Mouse (Mus musculus): ENCODE results near the gene Foxk2. TPM values are rescaled to one million over a fixed set of nuclear protein-coding genes. Genes with fewer than 3 reads are reported as not detected.
A peak's percentile ranks its signal among the peaks of the same experiment; 100 is the strongest.

The Foxk2 gene
- polyA plus RNA-seq, 1 experiment: 55.8 TPM

DNA sequence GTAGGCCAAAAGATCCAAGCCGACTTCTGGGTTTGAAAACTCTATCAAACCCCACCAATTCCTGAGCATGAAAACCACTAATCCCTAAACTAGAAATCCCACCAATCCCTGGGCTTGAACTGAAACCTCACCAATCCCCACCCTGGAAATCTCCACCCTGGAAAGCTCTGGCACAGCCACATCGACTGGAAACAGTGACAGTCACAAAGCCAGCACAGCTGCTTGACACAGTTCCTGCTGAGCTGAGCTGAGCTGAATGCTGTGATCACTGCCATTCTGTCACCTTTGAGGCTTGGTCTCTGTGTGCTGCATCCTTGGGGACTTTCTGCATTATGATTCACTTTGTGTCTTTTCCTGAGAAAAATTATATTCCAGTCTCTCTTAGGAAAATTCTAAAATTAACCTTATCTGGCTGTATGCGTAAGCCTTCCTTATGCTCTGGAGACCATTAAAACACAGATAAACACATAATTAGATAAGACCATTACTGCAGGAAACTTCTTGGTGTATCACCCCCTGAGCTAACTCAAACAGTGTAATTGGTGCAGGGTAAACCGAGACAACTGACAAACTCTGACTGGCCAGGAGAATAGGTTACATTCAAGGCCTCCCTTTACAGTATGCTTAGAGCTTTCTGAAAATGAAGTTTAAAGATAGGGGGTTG, 28.0 kb upstream of the Foxk2 start:
- no peak overlapping the region for H3K4me3 ChIP-seq (ENCODE audit: insufficient read depth, low read length)
- H3K4me1 ChIP-seq (ENCODE audit: control insufficient read depth, insufficient read depth, low read length): peaks cover 4% of the 10 kb centered on the region; the same call in 1 of the 2 replicates
- no peak overlapping the region for H3K27ac ChIP-seq (ENCODE audit: insufficient read depth, low read length)
- TF ChIP-seq POLR2A (IDR thresholded peaks at IDR 0.05; ENCODE audit: low read depth, low read length) (no peak), CTCF (IDR thresholded peaks at IDR 0.05; ENCODE audit: borderline replicate concordance, insufficient read depth, low read length) (no peak)

DNA sequence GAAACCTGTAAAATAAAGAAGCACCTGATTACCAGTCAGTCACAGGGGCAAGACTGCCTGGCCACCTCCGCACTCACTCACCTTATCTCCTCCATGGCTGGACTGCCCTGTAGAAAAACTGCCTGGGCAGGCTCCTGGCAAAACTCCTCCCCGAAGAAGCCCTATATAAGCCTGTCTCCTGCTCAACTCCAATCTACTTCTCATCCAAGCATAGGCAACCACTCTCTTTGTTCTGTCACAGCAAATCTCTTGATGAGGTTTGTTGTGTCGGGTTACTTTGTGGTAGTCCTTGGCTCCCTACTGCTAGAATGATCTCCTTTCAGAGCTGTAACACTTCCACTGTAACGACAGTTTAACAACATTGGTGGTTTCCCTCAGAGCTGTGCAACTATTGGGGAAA, 27.1 kb upstream of the Foxk2 start:
- peaks cover 3% of the 10 kb centered on the region; the same call in 1 of the 2 replicates for H3K4me1 ChIP-seq (ENCODE audit: control insufficient read depth, insufficient read depth, low read length)
- TF ChIP-seq CTCF (IDR thresholded peaks at IDR 0.05; ENCODE audit: borderline replicate concordance, insufficient read depth, low read length) (no peak), POLR2A (IDR thresholded peaks at IDR 0.05; ENCODE audit: low read depth, low read length) (no peak)
- no peak overlapping the region for H3K27ac ChIP-seq (ENCODE audit: insufficient read depth, low read length)
- H3K4me3 ChIP-seq (ENCODE audit: insufficient read depth, low read length): no peak overlapping the region

DNA sequence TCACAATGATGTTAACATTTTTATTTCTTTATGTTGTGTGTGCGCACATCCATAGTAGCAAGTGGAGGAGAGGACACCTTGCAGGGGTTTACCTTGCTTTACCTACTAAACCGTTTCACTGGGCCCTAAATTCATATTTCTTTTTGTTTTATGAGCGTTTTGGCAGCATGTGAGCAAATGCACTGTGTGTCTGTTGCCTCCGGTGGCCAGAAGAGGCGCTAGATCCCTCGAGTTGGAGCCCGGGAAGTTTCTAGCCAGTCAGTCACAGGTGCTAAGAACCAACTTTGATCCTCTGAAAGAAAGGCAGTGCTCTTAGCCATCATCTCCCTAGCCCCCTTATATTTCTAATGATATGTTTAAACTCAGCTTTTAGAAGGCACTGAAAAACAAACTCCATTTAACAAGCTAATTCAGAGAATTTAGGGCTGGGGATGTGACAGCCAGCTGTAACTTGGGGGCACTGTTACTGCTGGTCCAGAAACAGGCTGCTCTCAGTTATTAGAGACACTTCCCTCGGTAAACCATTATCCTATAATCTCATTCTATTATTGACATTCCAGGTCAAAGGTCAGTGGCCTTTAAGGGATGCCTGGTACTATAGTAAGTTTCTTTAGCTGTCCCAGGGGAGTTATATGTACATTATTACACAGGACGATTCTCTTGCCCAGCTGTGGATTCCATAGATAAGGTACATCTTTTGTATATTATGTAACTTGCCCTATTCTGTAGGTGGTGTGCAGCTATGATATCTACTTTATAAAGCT, 24.1 kb upstream of the Foxk2 start:
- H3K4me3 ChIP-seq (ENCODE audit: insufficient read depth, low read length): no peak overlapping the region
- no peak overlapping the region for H3K27ac ChIP-seq (ENCODE audit: insufficient read depth, low read length)
- peaks cover 2% of the 10 kb centered on the region; the same call in 1 of the 2 replicates for H3K4me1 ChIP-seq (ENCODE audit: control insufficient read depth, insufficient read depth, low read length)
- peak; percentile 36; the same call in 1 of the 2 replicates for TF ChIP-seq CTCF (IDR thresholded peaks at IDR 0.05; ENCODE audit: borderline replicate concordance, insufficient read depth, low read length)
- no peak for TF ChIP-seq POLR2A (IDR thresholded peaks at IDR 0.05; ENCODE audit: low read depth, low read length)

DNA sequence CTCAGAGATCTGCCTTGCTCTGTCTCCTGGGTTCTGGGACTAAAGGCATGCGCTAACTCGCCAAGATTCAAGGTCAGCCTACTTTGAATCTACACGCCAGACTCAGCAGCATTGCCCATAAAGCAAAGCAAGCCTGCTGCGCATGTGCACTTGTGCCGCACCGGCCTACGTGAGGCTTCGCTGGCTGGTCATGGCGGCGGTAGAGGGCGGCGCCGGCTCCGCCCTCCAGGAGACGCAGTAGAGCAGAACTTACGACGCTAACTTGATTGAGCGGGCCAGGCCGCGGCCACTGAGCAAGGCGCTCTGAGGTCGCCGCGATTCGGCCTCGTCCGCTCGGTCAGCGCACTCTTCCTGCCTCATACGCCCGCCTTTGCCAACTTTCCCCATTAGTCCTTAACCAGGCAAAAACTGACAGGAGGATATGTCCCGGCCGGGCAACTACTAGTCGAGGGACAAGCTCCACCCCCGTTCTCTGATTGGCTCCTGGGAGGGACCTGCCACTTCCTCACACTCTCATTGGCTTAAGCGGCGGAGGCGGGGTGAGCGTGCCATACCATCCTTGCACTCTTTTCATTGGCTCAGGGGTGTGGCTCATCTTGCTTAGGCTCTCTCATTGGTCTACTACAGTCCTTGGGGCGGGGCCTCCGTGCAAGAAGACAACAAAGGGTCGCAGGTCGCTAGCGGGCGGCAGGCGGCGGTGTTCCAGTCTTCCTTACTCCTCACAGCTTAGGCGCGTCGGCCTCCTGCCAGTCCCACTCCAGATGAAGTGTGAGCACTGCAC, 23.0 kb upstream of the Foxk2 start, which contains the start of gene Narf:
Gene Narf (plus strand): TSS at position 690 of the 781 bp plus-strand sequence.
- Histone ChIP-seq H3K27ac (ENCODE audit: insufficient read depth, low read length) (peak within 1 kb of the TSS; percentile 92), H3K4me1 (ENCODE audit: control insufficient read depth, insufficient read depth, low read length) (peaks cover 2% of the 10 kb centered on the region; the same call in 1 of the 2 replicates), H3K4me3 (ENCODE audit: insufficient read depth, low read length) (peak within 1 kb of the TSS; percentile 86)
- TF ChIP-seq POLR2A (IDR thresholded peaks at IDR 0.05; ENCODE audit: low read depth, low read length) (peak; percentile 96), CTCF (IDR thresholded peaks at IDR 0.05; ENCODE audit: borderline replicate concordance, insufficient read depth, low read length) (peak; percentile 55; the same call in 1 of the 2 replicates)

DNA sequence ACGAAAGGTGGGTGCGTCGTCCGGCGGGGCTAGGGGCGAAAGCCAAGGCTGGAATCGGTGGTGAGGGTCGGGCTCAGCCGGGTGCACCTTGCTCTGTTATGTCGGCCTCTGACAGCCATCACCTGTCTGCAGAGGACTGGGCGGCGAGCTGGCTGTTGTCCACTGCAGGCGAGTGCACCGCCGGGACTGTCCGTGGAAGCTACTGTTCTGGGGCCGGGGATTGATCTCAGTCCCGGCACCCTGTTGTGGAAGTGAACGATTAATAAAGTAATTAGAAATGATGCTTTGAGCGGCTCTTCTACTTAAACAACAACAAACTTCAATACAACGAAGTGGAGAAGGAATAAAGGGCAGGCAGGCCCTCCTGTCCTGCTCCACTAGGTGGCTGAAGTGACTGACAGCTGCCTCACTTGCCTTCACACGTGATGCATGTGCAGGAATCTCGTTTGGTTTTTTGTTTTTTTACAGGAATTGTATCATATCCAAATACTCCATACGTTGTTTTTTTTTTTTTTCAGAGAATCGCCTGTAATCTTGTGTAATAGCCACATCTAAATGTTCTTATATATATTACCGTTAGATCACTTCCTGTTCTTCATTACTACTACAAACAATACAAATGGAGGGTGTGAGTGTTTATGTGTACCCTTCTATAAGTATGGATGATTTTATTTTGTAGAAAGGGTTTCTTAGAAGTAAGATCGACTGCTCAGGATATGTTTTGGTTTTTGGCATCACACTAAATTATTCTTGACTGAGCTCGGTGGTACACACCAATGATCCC, 22.3 kb upstream of the Foxk2 start:
- H3K4me3 ChIP-seq (ENCODE audit: insufficient read depth, low read length): peak overlapping the region; percentile 86
- TF ChIP-seq POLR2A (IDR thresholded peaks at IDR 0.05; ENCODE audit: low read depth, low read length): no peak
- peak; percentile 57; the same call in 1 of the 2 replicates for TF ChIP-seq CTCF (IDR thresholded peaks at IDR 0.05; ENCODE audit: borderline replicate concordance, insufficient read depth, low read length)
- H3K27ac ChIP-seq (ENCODE audit: insufficient read depth, low read length): peak overlapping the region; percentile 11
- H3K4me1 ChIP-seq (ENCODE audit: control insufficient read depth, insufficient read depth, low read length): peaks cover 2% of the 10 kb centered on the region; the same call in 1 of the 2 replicates

DNA sequence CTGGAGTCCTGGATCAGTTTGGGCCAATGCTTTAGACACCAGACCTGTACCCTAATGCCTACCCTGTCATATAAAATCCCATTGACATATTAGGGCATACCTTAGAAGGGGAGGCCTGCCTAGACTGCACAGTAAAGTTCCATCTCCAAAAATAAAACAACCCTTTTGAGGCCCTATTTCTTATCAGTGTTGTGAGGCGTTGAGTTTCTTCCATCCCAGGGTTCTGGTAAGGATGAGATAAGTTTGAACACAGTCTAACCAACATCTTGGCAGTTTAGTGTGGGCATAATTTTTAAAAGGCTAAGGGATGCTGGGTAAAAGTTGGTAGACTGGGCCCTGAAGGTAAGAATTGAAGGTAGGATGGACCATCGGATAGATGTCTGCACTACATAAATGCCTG, 20.1 kb upstream of the Foxk2 start:
- H3K4me1 ChIP-seq (ENCODE audit: control insufficient read depth, insufficient read depth, low read length): peaks cover 2% of the 10 kb centered on the region; the same call in 1 of the 2 replicates
- no peak overlapping the region for H3K27ac ChIP-seq (ENCODE audit: insufficient read depth, low read length)
- TF ChIP-seq CTCF (IDR thresholded peaks at IDR 0.05; ENCODE audit: borderline replicate concordance, insufficient read depth, low read length) (no peak), POLR2A (IDR thresholded peaks at IDR 0.05; ENCODE audit: low read depth, low read length) (no peak)
- H3K4me3 ChIP-seq (ENCODE audit: insufficient read depth, low read length): no peak overlapping the region

DNA sequence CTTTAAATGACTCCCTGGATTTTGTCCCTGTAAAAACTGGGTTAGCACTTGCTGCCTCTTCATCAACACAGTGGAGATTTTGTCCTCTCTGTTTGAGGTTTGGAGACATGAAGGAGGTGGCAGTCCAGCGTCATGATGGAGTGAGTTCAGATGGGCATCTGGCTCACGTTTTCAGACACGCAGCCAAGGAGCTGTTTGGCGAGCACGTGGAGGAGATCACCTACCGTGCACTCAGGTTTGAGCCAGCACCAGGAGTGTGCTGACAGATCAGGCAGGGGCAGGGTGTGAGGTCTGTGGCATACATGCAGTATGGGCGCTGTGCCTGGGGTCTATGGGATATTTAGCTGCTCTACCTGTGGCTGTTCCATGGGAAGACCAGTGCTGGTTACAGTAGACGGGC, 9.6 kb upstream of the Foxk2 start:
- Histone ChIP-seq H3K4me3 (ENCODE audit: insufficient read depth, low read length) (no peak overlapping the region), H3K4me1 (ENCODE audit: control insufficient read depth, insufficient read depth, low read length) (no peaks in the 10 kb centered on the region; the same call in 1 of the 2 replicates), H3K27ac (ENCODE audit: insufficient read depth, low read length) (no peak overlapping the region)
- no peak for TF ChIP-seq POLR2A (IDR thresholded peaks at IDR 0.05; ENCODE audit: low read depth, low read length)
- TF ChIP-seq CTCF (IDR thresholded peaks at IDR 0.05; ENCODE audit: borderline replicate concordance, insufficient read depth, low read length): no peak

DNA sequence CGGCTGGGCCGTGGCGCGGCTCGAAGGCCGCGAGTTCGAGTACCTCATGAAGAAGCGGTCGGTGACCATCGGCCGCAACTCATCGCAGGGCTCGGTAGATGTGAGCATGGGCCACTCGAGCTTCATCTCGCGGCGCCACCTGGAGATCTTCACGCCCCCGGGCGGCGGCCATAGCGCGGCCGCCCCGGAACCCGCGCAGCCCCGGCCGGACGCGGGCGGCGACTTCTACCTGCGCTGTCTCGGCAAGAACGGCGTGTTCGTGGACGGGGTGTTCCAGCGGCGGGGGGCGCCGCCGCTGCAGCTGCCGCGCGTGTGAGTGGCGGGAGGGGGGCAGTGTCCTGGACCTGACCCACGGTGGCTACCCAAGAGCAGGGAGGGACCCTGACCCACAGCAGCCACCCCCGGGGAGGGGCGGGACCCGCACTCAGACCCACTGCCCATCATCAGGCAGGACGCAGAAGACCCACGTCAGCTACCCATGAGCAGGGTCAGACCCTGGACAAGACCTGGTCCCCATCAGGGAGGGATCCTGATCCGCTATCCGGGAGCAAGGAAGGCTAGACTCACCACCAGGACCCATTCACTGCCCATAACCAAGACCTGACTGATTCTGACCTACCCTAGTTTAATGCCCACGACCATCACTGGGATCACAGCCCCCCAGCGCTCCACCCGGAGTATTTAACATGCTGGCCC, 569 bp downstream of the Foxk2 start:
- H3K4me1 ChIP-seq (ENCODE audit: control insufficient read depth, insufficient read depth, low read length): no peaks in the 10 kb centered on the region
- no peak for TF ChIP-seq POLR2A (IDR thresholded peaks at IDR 0.05; ENCODE audit: low read depth, low read length)
- no peak for TF ChIP-seq CTCF (IDR thresholded peaks at IDR 0.05; ENCODE audit: borderline replicate concordance, insufficient read depth, low read length)
- peak overlapping the region; percentile 95 for H3K4me3 ChIP-seq (ENCODE audit: insufficient read depth, low read length)
- no peak overlapping the region for H3K27ac ChIP-seq (ENCODE audit: insufficient read depth, low read length)

Data from embryonic fibroblast, embryonic 13.5 days (primary cell).